Mouse (Mus musculus) adrenal gland, postnatal 4 days (tissue): ENCODE results near the gene Gm11020. TPM values are rescaled to one million over a fixed set of nuclear protein-coding genes. Genes with fewer than 3 reads are reported as not detected.

ENCODE experiments used
- DNase-seq, 2 experiments: peaks; one replicate each; pipeline ENCODE4 v3.0.0; 2021 to 2022; ENCODE audit warnings: low spot score in 2 of 2, mixed read lengths in 2 of 2
- total RNA-seq, 2 experiments: library from RNA; stranded (reverse); gene quantifications; 2 replicates each; pipeline ENCODE4 v1.2.3; 2021

The Gm11020 gene
- total RNA-seq, 2 experiments from 2014 or later, result not detected

GRCm38 (mm10) chr8:104341678-104342077 lies 20.3 kb downstream of the Gm11020 start:
- DNase-seq, result no peak

GRCm38 (mm10) chr8:104342426-104342825 lies 21.1 kb downstream of the Gm11020 start:
- DNase-seq, result no peak

- DNase-seq, result peak; percentile 62 to 75
These were observed 22.6 kb downstream of the Gm11020 start for GRCm38 (mm10) chr8:104343957-104344356.

- no peak for DNase-seq
These were observed 23.3 kb downstream of the Gm11020 start for GRCm38 (mm10) chr8:104344622-104345021.

- no peak for DNase-seq
These were observed 25.3 kb downstream of the Gm11020 start for GRCm38 (mm10) chr8:104346706-104347105.

GRCm38 (mm10) chr8:104348971-104349370 lies 27.6 kb downstream of the Gm11020 start:
- no peak for DNase-seq

GRCm38 (mm10) chr8:104350047-104350446 lies 28.7 kb downstream of the Gm11020 start:
- no peak for DNase-seq

GRCm38 (mm10) chr8:104353186-104353585 lies 31.8 kb downstream of the Gm11020 start:
- no peak for DNase-seq

- DNase-seq, result no peak
These were observed 33.1 kb downstream of the Gm11020 start for GRCm38 (mm10) chr8:104354504-104354903.

GRCm38 (mm10) chr8:104358637-104359036 lies 37.3 kb downstream of the Gm11020 start:
- DNase-seq, result no peak

GRCm38 (mm10) chr8:104359778-104360456 lies 38.5 kb downstream of the Gm11020 start:
- no peak for DNase-seq

- no peak for DNase-seq
These were observed 44.3 kb downstream of the Gm11020 start for GRCm38 (mm10) chr8:104365695-104366094.

- DNase-seq, result no peak
These were observed 46.0 kb downstream of the Gm11020 start for GRCm38 (mm10) chr8:104367398-104367797.

GRCm38 (mm10) chr8:104369591-104369990 lies 48.2 kb downstream of the Gm11020 start:
- no peak for DNase-seq

GRCm38 (mm10) chr8:104370071-104370470 lies 48.7 kb downstream of the Gm11020 start:
- no peak for DNase-seq

- no peak for DNase-seq
These were observed 49.8 kb downstream of the Gm11020 start for GRCm38 (mm10) chr8:104371121-104371520.

Other genes with a start within 250 kb of the Gm11020 start
- gene Cdh5, start 219.9 kb upstream of the Gm11020 start, total RNA-seq, result 100 to 1,000 TPM; 117 to 119 TPM
- gene Bean1, start 151.1 kb upstream of the Gm11020 start, total RNA-seq, result 1 to 10 TPM; 3.6 to 6.1 TPM
- 10 to 100 TPM; 60.1 to 71.0 TPM for gene Tk2, start 73.0 kb upstream of the Gm11020 start, total RNA-seq
- 10 to 100 TPM; 67.3 to 71.8 TPM for gene Cklf, start 70.7 kb upstream of the Gm11020 start, total RNA-seq
- not detected for gene Cmtm2a, start 28.4 kb upstream of the Gm11020 start, total RNA-seq
- not detected for gene Gm45711, start 11.5 kb upstream of the Gm11020 start, total RNA-seq
- not detected for gene Cmtm1, start 11.4 kb upstream of the Gm11020 start, total RNA-seq
- gene Cmtm2b, start 663 bp downstream of the Gm11020 start, total RNA-seq, result not detected
- gene Cmtm3, start 17.8 kb downstream of the Gm11020 start, total RNA-seq, result 100 to 1,000 TPM; 104 to 105 TPM
- 10 to 100 TPM; 26.9 to 29.6 TPM for gene Cmtm4, start 74.2 kb downstream of the Gm11020 start, total RNA-seq
- 100 to 1,000 TPM; 134 to 162 TPM for gene Dync1li2, start 121.5 kb downstream of the Gm11020 start, total RNA-seq
- gene Terb1, start 188.3 kb downstream of the Gm11020 start, total RNA-seq, result under 1 TPM; 0.11 to 0.39 TPM
- 10 to 100 TPM; 39.6 to 48.0 TPM for gene Nae1, start 213.1 kb downstream of the Gm11020 start, total RNA-seq
- 1 to 10 TPM; 1.7 to 2.0 TPM for gene Car7, start 213.1 kb downstream of the Gm11020 start, total RNA-seq